Mouse (Mus musculus) hindbrain, embryonic 11.5 days (tissue): ENCODE measurements at regions not wholly inside any gene's neighbourhood (a gene's known extent, or its start where the extent isn't known, plus 50 kb on each side); places are given as distances from the start of the nearest gene placed in this dataset.
A peak's percentile ranks its signal among the peaks of the same experiment; 100 is the strongest.

Experiments used
- ATAC-seq: fragments of 200-750 bp; cut with Nextera tagmentation; 2 replicates; pipeline ENCODE4 v1.8.0; 2017; ENCODE audit warnings: mild to moderate bottlenecking, moderate TSS enrichment, moderate library complexity; ENCODE audit not compliant: low FRiP score
- DNase-seq: peaks from one replicate; pipeline ENCODE4 v3.0.0-alpha.2; 2015; ENCODE audit warnings: low spot score
- H3K27ac ChIP-seq: fragments of 300-500 bp; sonication (generic); 2 replicates; pipeline ENCODE4 v1.5.1; 2014; ENCODE audit warnings: mild to moderate bottlenecking, low read depth, low read length
- H3K27me3 ChIP-seq: fragments of 300-500 bp; sonication (generic); 2 replicates; pipeline ENCODE4 v1.6.1; 2014; ENCODE audit warnings: mild to moderate bottlenecking, low read length, moderate library complexity, mixed read lengths; ENCODE audit not compliant: control insufficient read depth, insufficient read depth
- H3K36me3 ChIP-seq: fragments of 300-500 bp; sonication (generic); 2 replicates; pipeline ENCODE4 v1.6.1; 2014; ENCODE audit warnings: mild to moderate bottlenecking, low read length, moderate library complexity, mixed read lengths; ENCODE audit not compliant: control insufficient read depth, insufficient read depth
- H3K4me1 ChIP-seq: fragments of 300-500 bp; sonication (generic); replicated peaks from 2 replicates; pipeline ENCODE4 v1.6.1; 2014; ENCODE audit warnings: low read length, mixed read lengths; ENCODE audit not compliant: control insufficient read depth, insufficient read depth
- H3K4me2 ChIP-seq: fragments of 300-500 bp; sonication (generic); replicated peaks from 2 replicates; pipeline ENCODE4 v1.6.1; 2014; ENCODE audit warnings: mild to moderate bottlenecking, low read depth, low read length
- H3K4me3 ChIP-seq: fragments of 300-500 bp; sonication (generic); 2 replicates; pipeline ENCODE4 v1.5.1; 2014; ENCODE audit warnings: low read depth, low read length
- H3K9ac ChIP-seq: fragments of 300-500 bp; sonication (generic); 2 replicates; pipeline ENCODE4 v1.6.1; 2014; ENCODE audit warnings: low read depth, low read length
- H3K9me3 ChIP-seq: fragments of 300-500 bp; sonication (generic); 2 replicates; pipeline ENCODE4 v1.6.1; 2016; ENCODE audit warnings: low read length; ENCODE audit not compliant: control insufficient read depth
- WGBS: fragments of 180-500 bp; shearing (Covaris S2); extraction: QIAGEN DNeasy Blood & Tissue Kit; methylation state at CpG from one replicate; pipeline ENCODE4 v1.1.7; 2014; 5-methylcytosine and 5-hydroxymethylcytosine counted together

GRCm38 (mm10) chr13:81944047-81944446, 161.2 kb downstream of the Cetn3 start:
- Histone ChIP-seq H3K4me1 (no peaks in the 10 kb centered on the region), H3K9me3 (no peaks in the 10 kb centered on the region), H3K27ac (no peak overlapping the region), H3K4me3 (peak overlapping the region; percentile 16), H3K36me3 (no peaks in the 10 kb centered on the region), H3K4me2 (peak overlapping the region; percentile 3; the same call in 1 of the 2 replicates), H3K27me3 (no peaks in the 10 kb centered on the region), H3K9ac (no peak overlapping the region)
- DNase-seq (peak; percentile 90), ATAC-seq (peak; percentile 92)
- 12% methylated on average over 9 of the region's 9 CpGs for WGBS

DNA sequence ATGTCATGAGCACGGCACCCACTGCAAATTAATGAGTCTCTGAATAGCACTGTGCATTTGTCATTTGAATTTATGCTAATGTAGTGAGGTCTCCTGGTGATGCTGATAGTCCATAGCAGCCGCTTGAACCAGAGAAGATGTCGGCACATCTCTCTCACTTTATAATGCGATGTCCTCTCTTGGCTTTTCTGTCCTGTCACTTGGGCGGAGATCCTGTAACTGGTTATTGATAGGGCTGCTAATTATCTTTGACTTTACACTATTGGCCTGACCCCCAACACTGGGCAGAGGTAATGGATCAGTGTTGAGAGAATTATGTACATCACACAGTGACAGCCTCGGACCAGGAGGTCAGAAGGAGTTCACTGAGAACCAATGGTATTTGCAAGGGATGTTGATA, 161.6 kb downstream of the Cetn3 start:
- no peak overlapping the region for H3K9ac ChIP-seq
- no peaks in the 10 kb centered on the region for H3K4me1 ChIP-seq
- H3K4me3 ChIP-seq, result peak overlapping the region; percentile 16
- WGBS, result 45% methylated on average over 6 of the region's 6 CpGs
- ATAC-seq, result peak; percentile 90
- no peak for DNase-seq
- H3K27me3 ChIP-seq, result no peaks in the 10 kb centered on the region
- no peaks in the 10 kb centered on the region for H3K9me3 ChIP-seq
- no peaks in the 10 kb centered on the region for H3K36me3 ChIP-seq
- no peak overlapping the region for H3K27ac ChIP-seq
- peak overlapping the region; percentile 3; the same call in 1 of the 2 replicates for H3K4me2 ChIP-seq

DNA sequence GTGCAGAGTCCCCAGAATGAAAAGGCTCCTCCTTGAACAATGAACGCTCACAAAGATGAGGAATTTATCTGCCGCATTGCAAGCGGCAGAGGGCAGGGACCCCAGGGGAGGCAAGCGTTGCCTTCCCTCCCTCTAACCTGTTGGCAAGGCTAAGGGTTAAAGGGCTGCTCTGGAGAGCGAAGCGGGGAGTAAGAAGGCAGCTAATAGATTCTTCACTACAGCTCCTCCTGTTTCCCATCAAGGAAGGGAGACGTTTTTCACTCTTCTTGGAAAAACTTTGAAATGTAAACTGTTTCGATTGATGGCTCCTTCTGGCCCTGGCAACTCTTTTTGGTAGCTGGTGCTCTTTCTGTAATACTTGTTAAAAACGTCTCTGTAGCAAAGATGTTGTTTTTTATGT, 162.9 kb downstream of the Cetn3 start:
- no peaks in the 10 kb centered on the region for H3K9me3 ChIP-seq
- H3K27me3 ChIP-seq, result no peaks in the 10 kb centered on the region
- 4% methylated on average over 9 of the region's 9 CpGs for WGBS
- H3K9ac ChIP-seq, result no peak overlapping the region
- H3K36me3 ChIP-seq, result no peaks in the 10 kb centered on the region
- H3K4me3 ChIP-seq, result no peak overlapping the region
- no peaks in the 10 kb centered on the region for H3K4me1 ChIP-seq
- ATAC-seq, result no peak
- H3K4me2 ChIP-seq, result peak overlapping the region; percentile 29
- DNase-seq, result peak; percentile 43
- H3K27ac ChIP-seq, result no peak overlapping the region

DNA sequence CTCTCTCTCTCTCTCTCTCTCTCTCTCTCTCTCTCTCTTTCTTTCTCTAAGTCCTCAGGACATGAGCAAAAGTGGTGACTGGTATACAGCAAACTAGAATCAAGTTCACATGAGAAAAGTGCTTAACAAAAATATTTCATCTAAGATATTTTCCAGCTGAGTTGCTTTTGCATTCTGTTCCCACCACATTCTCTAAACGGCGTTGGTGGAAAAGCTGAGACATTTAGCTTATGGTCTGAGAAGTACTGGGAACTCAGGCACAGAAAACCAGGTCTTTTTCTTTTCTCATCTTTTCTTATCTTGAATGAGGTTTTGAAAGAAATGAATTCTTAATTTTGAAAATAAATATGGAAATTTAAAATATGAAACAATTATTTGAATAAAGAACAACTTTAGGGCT, 182.6 kb downstream of the Cetn3 start:
- Histone ChIP-seq H3K27me3 (no peaks in the 10 kb centered on the region), H3K4me2 (no peak overlapping the region), H3K9me3 (no peaks in the 10 kb centered on the region), H3K36me3 (no peaks in the 10 kb centered on the region), H3K4me1 (no peaks in the 10 kb centered on the region), H3K4me3 (no peak overlapping the region), H3K9ac (no peak overlapping the region), H3K27ac (no peak overlapping the region)
- 90% methylated on average over 2 of the region's 2 CpGs for WGBS
- DNase-seq (no peak), ATAC-seq (no peak)

GRCm38 (mm10) chr13:81975878-81976277, 193.0 kb downstream of the Cetn3 start:
- Histone ChIP-seq H3K4me3 (no peak overlapping the region), H3K4me1 (no peaks in the 10 kb centered on the region), H3K9me3 (no peaks in the 10 kb centered on the region), H3K27me3 (no peaks in the 10 kb centered on the region), H3K4me2 (no peak overlapping the region), H3K36me3 (no peaks in the 10 kb centered on the region), H3K9ac (no peak overlapping the region), H3K27ac (no peak overlapping the region)
- ATAC-seq (no peak), DNase-seq (no peak)
- WGBS, result 81% methylated on average over 2 of the region's 2 CpGs

DNA sequence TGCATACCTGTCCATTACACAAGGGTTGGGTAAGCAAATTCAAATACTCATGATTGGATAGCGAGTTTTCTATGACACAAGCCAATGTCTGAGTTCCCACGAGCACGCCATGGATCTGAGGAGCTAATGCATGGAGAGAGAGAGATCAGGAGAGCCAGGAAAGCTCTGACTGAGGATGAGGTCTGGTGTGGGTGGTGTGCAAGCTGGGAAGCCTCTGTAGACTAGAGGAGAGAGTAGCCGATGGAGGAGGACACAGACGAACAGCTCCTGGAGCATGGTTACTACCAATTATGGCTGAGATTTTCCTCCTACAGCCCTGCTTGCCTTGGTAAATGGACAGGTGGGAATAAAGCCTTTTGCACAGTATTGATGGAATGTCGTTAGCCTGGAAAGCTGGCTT, 195.1 kb downstream of the Cetn3 start:
- 89% methylated on average over 6 of the region's 6 CpGs for WGBS
- DNase-seq, result no peak

DNA sequence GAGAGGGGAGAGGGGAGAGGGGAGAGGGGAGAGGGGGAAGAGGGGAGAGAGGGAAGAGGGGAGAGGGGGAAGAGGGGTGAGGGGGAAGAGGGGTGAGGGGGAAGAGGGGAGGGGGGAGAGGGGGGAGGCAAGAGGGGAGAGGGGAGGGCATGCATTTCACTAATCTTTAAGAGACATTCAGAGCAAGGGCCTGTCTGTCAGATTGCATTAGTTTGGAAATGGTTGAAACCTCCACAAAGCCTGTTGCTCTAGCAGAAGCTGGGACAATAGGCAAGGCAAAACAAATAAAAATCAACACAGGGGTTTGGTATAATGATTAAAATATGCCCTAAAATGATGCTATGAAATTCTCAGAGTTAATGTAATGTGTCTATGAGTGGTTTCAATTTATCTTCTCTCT, 196.4 kb downstream of the Cetn3 start:
- Histone ChIP-seq H3K4me3 (no peak overlapping the region), H3K9me3 (no peaks in the 10 kb centered on the region), H3K27me3 (no peaks in the 10 kb centered on the region), H3K4me2 (no peak overlapping the region), H3K4me1 (no peaks in the 10 kb centered on the region), H3K27ac (no peak overlapping the region), H3K9ac (no peak overlapping the region), H3K36me3 (no peaks in the 10 kb centered on the region)
- DNase-seq (no peak), ATAC-seq (no peak)

More for the DNA sequence above, 195.1 kb downstream of the Cetn3 start:
- no peak for ATAC-seq
- Histone ChIP-seq H3K27ac (no peak overlapping the region), H3K4me1 (no peaks in the 10 kb centered on the region), H3K36me3 (no peaks in the 10 kb centered on the region), H3K4me2 (no peak overlapping the region), H3K27me3 (no peaks in the 10 kb centered on the region), H3K4me3 (no peak overlapping the region), H3K9ac (no peak overlapping the region), H3K9me3 (no peaks in the 10 kb centered on the region)

- Histone ChIP-seq H3K9me3 (no peaks in the 10 kb centered on the region), H3K4me1 (no peaks in the 10 kb centered on the region), H3K27ac (no peak overlapping the region), H3K27me3 (no peaks in the 10 kb centered on the region), H3K4me3 (no peak overlapping the region), H3K9ac (no peak overlapping the region), H3K4me2 (no peak overlapping the region), H3K36me3 (no peaks in the 10 kb centered on the region)
- 90% methylated on average over 5 of the region's 5 CpGs for WGBS
- DNase-seq (no peak), ATAC-seq (no peak)
Measured at GRCm38 (mm10) chr13:81980094-81980493, 197.2 kb downstream of the Cetn3 start.

- 58% methylated on average over 2 of the region's 2 CpGs for WGBS
- H3K4me3 ChIP-seq, result no peak overlapping the region
- H3K4me1 ChIP-seq, result no peaks in the 10 kb centered on the region
- no peak for ATAC-seq
- no peaks in the 10 kb centered on the region for H3K36me3 ChIP-seq
- H3K9ac ChIP-seq, result no peak overlapping the region
- no peaks in the 10 kb centered on the region for H3K27me3 ChIP-seq
- H3K27ac ChIP-seq, result no peak overlapping the region
- no peak overlapping the region for H3K4me2 ChIP-seq
- no peaks in the 10 kb centered on the region for H3K9me3 ChIP-seq
- DNase-seq, result no peak
Measured at GRCm38 (mm10) chr13:81982491-81982890, 199.6 kb downstream of the Cetn3 start.
